Mouse (Mus musculus) spleen, postnatal 36 days (tissue): ENCODE data around the gene Irx3.

Experiments used
- DNase-seq, 2 experiments: peaks; one replicate each; pipeline ENCODE4 v3.0.0; 2022; ENCODE audit warnings: low spot score in 2 of 2, mixed read lengths in 1 of 2

Irx3 gene

GRCm38 (mm10) chr8:91801839-91802238, at the start of gene Irx3:
Gene Irx3 (minus strand): TSS chr8:91802067.
- no peak for DNase-seq

DNA sequence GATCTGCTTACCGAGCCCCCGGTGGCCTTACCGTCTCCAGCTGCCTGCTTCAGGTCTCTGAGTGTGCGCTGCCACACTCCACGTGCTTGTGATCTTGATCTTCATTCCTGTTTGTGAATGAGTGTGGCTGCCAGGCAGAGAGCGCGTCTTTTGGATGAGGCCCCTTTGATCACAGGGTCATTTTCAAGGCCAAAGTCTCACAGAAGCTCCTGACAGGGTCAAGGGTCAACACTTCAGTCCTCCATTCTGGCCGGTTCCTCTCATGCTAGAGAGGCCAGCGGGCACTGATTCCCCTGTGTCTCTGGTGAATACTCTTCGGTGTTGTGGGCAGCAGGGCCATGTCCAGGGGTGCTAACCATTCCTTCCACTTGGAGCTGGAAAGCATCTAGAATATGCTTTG, 49.5 kb upstream of the Irx3 start:
- no peak for DNase-seq

- DNase-seq = no peak
Observed at GRCm38 (mm10) chr8:91849984-91850383, 48.1 kb upstream of the Irx3 start.

DNA sequence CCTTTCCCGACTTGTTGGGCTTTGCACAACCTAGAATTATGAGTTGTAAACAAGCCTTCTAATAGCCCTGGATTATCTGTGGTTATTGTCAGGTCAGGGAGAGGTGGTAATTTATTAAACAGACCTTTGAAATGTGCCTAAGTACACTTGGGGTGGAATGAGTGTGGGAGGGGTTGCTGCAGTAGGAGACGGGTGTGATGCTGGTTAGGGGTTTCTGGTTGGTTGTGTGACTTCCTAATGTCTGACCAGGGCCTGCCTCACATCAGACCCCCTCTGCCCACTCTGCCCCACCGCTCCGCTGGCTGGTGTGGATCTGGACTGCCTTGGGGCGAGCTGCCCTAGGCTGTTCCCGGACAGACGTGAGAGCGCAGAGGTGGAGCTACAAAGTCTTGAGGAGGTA, 47.7 kb upstream of the Irx3 start:
- DNase-seq = no peak

DNA sequence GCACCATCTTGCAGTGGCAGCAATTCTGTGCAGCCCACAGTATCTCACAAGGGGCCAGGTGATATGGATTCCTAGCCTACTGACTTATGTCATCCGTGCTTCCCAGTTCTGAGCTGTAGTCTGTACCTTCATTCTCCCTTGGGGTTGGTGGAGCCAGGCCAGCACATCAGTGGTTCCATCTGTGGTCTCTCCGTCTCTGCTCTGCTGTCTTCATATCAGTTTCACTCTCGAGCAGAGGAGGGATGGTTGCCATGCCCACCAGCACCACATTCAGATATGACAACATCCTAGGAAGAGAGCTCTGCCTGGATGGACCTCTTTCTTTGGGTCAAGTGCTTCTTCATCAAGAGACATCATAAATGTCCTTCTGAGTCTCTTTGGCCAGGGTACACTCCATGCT, 43.8 kb upstream of the Irx3 start:
- no peak for DNase-seq

DNA sequence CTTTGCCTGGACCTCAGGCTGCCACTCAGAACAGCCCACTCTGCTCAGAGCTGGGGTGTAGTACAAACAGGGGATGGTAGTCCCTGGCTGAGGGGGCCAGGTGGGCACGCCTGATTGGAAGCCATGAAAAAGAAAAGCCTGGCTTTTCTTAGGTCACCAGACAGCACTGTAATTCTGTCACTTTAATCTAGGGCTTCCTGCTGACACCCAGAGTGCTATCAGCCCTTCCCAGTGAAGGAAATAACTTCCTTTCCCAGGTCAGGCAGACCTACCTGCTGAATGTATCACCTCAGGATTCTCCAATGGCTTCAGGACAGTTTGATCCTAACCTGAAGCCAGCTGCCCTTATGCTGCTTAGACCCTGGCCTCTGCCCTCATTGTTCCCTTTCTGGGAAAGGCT, 35.3 kb upstream of the Irx3 start:
- no peak for DNase-seq

GRCm38 (mm10) chr8:91836685-91837084, 34.8 kb upstream of the Irx3 start:
- no peak for DNase-seq

DNA sequence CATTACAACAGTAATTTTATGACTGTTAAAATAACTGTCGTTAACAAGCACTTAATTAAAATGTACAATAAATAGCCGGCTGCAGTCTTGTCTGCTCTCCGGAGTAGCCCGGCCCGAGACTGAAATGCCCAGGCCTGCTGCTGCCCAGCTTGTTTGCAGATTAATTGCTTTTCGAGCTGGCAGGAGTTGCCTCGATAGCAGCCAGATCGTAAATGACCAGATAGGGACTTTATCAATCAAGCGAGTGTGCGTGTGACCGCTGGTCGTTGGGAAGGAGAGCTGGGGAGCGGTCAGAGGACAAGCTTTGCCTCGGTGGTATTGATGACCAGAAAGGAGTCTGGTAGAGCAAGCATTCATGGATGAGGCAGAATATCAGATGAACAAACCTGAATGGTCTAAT, 25.8 kb upstream of the Irx3 start:
- DNase-seq = no peak

DNA sequence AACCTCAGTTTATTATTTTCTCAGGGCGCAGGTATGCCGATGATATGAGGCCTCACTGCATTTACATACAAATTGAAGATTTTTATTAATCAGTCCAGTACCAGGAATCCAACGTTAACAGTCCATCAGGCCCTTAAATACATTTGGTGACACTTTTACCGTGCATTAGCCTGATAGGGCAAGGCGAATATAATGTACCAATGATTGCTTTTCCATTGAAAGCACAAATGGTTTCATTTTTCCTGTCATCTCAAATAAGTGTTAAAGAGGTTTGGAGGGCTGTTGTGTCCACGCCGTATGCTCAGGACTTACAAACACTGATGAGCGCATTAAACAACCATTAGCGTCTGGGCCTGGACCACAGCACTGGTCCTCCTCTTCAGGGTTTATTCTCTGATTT, 25.3 kb upstream of the Irx3 start:
- no peak for DNase-seq

GRCm38 (mm10) chr8:91823357-91823756, 21.5 kb upstream of the Irx3 start:
- no peak for DNase-seq

- no peak for DNase-seq
Observed at GRCm38 (mm10) chr8:91822746-91823145, 20.9 kb upstream of the Irx3 start.

DNA sequence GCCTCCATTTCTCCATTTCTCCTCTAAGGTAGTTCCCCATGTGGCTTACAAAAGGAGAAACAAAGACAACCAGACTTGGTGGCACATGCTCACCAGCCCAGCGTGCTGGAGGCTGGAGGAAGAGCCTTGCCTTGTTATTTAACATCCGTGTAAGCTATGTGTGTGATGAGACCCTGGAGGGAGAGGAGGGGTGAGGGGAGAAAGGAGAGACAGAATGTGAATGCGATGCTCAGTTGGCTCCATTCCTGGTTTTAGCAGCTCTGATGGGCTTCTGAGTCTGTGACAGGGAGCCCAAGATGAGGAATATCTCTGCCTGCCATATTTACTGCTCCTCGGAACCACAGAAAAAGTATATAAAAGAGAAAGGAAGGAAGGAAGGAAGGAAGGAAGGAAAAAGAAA, 20.1 kb upstream of the Irx3 start:
- DNase-seq = no peak

DNA sequence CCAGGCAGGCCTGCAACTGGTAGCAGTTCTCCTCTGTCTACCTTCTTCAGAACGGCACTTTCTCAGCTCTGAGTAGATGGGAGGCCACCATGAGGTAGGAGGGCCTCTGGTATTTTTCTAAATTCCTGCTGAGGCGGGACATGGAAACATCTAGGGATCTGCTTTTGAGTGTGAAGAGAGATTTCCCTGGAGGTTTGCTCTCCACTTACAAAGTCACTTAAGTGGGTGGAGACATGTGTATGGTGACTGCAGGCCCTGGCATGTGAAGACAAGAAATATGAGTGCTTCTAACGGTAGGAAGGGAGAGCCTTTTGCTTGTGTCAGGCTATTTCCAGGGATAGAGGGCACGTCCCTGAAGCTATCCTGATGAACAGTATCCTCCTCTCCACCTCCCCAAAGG, 17.9 kb upstream of the Irx3 start:
- no peak for DNase-seq

DNA sequence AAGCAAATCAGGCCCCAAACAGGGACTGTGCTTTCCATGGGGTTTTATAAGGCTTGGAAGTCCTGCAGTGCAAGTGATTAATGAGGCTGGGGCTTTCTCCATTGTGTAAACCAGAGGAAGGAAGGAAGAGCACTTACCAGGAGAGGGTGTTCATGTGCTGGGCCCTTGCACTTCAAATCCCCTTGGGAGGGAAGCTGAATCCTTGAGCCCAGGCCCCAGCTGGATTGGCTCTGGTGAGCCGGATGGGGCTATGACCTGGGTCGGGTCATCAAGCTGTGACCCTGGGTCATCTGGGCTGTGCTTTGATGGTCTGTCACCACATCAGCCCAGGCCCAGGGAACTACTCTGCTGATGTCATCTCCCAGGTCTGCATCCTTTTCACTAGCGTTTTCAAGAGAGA, 16.9 kb upstream of the Irx3 start:
- no peak for DNase-seq

GRCm38 (mm10) chr8:91814106-91814505, 12.2 kb upstream of the Irx3 start:
- DNase-seq = no peak

- DNase-seq = no peak
Observed at GRCm38 (mm10) chr8:91806720-91807241, 4.9 kb upstream of the Irx3 start.

DNA sequence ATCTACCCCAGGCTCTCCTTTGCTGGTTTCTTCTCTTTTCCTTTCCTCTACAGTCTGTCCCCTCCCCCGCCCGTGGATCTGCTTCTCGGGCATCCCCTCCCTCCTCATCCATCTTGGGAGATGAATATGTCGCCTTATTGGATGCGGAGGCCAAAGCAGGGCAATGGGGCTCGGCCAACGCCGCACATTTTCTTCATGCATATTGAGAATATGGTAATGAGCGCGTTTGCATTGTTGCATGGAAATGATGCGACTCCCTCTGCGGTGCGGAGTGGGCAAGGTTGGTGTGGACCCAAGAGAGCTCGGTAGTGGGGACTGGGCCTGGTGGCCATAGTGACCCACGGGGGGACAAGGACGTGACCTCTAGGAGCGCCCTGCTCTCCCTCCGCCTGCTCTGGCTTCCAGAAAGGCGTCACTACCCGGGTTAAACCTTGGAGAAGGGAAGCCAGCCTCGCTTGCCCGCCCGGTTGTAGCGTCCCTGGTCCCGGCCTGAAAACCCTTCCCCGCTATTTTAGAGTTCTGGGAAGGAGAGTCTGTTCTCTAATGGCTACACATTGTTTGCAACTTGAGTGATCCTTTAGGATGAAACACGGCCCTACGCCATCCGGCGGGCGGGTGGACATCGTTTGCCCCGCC, 4.3 kb upstream of the Irx3 start:
- DNase-seq = no peak

GRCm38 (mm10) chr8:91805254-91805671, 3.4 kb upstream of the Irx3 start:
- DNase-seq = no peak

DNA sequence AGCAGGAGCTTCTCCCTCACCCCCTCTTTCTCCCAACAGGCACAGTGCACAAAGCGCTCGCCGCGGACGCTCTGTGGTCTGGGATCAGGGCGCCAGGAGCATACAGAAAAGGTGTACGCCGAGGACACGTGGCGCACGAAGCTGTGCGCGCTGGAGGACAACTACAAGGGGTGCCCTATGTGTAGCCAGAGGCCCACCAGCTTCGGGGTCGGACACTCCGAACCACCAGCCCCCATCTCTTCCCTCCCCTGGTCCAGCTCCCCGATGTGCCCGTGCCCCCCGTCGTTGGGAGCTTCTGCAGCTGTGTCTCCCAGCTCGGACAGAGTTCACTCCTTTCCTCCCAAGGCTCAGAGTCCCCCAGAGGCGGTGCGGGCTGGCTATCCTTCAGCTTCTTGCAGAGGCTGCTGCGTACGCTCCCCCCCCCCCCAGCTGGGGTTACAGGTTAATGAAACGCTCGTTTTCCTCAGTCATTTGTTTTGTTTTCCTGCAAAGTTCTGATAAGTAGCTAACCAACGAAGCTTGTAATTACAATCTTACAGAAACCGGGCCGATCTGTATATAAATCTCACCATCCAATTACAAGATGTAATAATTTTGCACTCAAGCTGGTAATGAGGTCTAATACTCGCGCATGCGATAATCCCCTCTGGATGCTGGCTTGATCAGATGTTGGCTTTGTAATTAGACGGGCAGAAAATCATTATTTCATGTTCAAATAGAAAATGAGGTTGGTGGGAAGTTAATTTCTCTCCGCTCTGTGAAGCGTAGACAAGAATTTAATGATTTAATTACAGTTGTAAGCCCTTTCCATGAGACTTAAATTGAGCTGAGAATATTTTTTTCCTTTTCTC, 2.8 kb upstream of the Irx3 start:
- DNase-seq = no peak

DNA sequence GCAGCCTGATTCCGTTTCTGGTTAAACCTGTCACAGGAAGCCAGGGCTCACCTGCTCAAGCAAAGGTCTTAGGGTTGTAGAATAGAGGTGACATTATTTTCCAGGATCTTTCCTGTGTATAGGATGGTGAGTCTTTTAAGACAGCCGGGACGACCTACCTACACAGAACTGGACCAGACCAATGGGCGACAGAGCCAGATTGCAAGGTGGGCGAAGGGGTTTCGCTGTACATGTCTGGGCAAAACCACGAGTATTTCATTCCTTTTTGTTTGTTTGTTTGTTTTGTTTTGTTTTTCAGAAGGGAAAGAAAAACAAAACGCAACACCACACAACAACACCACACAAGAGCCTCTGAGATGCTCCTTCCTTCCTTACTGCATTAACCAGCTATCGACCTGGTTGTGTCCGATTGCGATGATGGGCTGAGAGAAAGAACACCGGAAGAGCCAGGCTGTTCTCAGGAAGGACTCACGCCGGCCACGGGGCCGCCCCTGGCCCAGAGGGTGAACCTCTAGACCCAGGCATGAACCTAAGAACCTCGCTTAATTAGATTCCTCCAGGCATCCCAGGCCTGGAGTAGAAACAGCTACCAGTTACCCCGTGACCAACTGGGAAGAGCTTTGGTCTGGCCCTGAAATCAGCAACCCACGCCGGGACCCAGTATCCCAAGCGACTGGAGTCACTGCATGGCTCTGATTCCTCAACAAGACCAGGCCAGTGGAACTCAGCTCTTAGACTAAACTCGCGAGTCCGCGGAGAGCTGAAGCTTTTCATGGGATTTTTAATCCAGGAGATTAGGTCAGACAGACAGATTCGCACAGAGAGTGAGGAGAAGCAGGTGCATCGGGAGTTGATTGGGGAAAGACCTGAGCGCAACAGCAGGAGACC, 1.9 kb upstream of the Irx3 start:
- DNase-seq = no peak

GRCm38 (mm10) chr8:91802401-91803322, 795 bp upstream of the Irx3 start:
- DNase-seq = no peak
